Mouse (Mus musculus) kidney, adult 8-10 months (tissue): ENCODE measurements around the gene Mchr1.
"Not testable (repeated sequence)": the region's sequence is repeated elsewhere in the genome, so short reads cannot be mapped to it uniquely, and the experiment has no call there.

Source experiments
- DNase-seq, 2 experiments: peaks; one replicate each; pipeline ENCODE4 v3.0.0; 2022

The Mchr1 gene

DNA sequence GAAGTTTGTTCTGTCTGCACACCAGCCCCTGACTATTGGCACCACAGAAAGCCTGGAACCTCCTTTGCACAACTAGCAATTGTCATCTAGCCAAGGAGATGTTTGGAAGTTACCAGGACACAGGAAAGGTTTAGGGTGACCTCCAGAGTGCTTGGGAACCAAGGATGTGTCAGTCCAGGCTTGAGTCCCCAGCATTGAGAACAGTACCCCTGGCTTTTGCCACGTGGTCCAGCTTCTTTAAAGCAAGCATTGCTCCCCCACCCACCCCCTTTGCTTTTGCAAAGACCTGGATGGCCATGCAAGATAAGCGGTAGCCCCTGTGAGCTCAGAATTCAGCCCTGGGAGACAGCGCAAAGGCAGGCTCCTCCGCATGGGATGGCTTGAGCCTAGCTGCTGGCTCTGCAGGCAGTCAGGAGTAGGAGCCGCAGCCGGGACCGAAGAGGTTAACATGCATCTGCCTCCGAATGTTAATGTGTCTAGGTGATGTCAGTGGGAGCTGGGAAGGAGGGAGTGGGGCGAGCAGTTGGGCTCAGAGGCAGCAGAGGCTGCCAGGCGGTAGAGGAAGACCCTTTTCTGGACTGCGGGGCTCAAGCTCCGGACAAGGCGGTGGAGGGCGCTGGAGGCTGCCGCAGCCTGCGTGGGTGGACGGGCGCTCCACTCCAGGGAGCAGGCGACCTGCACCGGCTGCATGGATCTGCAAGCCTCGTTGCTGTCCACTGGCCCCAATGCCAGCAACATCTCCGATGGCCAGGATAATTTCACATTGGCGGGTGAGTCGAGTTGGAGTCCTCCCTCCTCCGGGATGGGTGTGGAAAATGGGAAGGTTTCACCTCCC is at the start of gene Mchr1:
Mchr1 (plus strand) TSS at position 414 of the 835 bp plus-strand sequence.
- DNase-seq, result peak in 1 of 2 experiments; percentile 43

DNA sequence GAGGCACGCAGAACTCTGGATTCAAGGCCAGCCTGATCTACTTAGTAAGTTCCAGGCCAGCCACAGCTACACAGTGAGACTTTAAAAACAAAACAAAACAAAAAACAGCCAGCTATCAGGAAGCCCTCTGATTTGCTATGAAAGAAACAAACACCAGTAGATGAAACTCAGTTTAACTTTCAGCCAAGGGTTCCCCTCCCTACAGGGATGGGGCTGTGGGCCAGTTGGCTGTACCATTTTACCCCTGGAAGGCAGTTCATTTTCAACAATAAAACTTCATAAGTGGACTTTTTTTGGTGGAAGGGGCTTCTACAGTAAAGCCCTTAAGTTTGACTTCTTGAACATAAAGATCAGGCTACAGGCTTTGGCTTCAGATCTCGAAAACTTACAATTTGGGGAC is 46.2 kb upstream of the Mchr1 start:
- DNase-seq, result no peak

DNA sequence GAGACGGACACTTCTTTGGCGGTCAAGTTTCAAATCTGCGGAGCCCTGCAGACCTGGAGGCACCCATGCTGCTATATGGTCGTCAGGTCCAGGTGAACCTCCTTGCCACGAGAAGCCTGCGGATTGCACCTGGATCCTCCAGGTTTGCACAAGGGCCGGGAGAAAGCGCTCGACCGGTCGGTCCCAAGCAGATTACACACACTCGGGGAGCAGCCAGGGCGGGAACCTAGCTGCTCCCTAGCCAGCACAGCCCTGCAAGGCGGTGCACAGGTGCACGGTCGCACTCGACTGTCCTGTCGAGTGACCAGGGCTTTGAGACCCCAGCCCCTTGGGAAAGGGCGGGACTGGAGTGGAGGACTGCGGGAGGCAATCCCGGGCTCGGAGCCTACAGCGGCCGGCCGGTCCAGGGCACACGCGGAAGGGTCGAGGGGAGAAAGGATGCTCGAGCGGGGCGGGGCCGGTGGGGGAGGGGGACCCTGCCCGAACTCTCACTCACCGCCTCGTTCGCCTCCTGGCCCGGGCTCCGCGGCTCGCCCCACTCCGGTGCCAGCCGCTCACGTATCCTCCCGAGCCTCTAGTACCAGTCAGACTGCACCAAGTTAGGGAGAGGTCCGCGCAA is 45.2 kb upstream of the Mchr1 start:
- peak in 1 of 2 experiments; percentile 24 for DNase-seq

DNA sequence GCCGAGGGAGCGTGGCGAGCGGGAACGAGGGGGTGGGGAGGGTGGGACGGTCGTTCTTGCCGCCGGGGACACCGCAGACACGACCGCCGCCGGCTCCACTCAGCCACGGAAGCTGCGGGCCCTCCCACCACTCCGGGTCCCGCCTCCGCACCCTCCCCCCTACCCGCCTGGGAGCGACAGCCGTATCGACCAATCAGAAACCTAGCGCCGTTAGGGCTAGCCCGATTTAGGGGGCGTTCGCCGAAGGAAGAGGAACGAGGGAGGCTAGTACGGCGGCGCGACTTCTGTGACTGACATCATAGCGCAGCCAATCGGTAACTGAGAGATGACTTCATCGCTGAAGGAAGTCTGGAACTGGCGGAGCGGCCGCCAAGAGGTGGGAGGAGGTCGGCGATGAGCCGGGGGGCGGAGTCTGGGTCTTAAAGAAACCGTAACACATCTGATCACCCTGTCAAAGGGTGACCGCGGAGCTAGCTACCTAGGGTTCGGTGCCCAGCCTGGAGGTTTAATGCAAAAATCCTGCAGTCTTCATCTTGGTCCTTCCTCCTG is 44.6 kb upstream of the Mchr1 start, which contains the start of gene Mrtfa:
Mrtfa (minus strand) TSS at position 128 of the 549 bp plus-strand sequence.
- DNase-seq, result peak; percentile 100

DNA sequence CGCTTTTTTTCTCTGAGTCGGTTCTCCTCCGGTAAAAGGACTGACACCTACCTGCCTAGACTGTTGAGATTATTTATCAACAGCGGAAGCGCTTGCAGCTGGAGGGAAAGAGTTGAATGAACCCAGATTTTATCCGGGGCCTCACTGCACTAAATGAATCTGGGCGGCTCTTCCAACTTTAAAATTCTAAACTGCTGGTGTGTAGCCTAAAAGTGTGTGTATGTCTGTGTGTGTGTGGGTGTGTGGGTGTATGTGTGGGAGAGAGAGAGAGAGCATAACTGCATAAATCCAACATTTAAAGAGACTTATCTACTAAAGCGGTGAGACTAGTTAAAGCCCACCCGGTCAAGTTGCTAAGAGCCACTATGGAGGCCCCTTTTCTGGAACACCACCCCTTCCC is 44.0 kb upstream of the Mchr1 start:
- no peak for DNase-seq

DNA sequence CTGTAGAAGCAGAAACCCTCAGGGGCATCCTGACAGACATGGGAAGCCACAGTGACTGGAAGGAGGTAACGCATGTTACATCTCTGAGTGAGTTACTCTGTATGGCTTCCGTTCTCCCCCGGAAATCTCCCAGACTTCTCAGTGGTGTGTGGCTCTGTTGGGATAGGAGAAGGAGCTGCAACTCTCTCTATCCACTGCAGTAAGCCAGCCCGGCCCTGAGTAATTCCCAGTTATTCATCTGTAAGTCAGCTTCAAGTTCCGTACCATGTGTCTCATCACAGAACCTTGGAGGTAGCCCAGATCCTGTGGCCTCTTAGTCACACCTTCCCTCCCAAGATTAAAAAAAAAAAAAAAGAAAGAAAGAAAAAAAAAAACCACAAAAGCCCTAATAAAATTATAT is 43.0 kb upstream of the Mchr1 start:
- no peak for DNase-seq

DNA sequence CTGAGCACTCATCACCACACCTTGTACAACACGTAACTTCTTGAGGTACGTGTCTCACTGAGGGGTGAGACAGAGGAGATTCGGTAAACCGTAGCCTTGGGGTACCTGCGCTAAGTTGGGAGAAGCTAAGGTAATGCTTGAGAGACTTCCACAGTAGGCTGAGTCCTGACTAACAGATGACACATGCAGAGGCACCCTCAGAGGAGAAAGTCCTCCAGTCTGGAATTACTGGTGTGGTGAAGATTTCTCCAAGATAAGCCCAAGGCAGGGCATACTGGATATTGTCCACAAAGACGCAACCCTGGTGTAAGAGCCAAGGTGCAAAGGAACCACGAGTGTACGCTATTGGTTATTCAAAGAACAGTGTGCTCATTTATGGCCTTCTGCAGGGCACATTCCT is 42.4 kb upstream of the Mchr1 start:
- DNase-seq, result no peak

DNA sequence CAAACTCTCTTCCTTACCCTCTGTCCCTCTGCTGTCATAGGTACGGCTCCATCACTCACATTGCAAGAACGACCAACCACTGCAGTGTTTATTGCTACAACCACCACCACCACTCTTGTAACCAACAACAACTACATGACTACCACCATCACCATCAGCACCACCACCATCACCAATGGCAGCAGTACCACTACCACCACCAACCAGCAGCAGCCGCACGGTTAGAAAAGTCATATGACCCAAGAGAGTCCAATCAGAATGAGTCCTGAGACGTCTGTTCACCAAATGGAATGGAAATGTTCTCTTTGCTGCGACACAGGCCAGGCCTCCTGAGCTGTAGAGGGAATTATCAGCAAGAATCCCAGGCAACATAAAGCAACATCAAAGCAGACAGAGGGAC is 40.5 kb upstream of the Mchr1 start:
- DNase-seq, result no peak

DNA sequence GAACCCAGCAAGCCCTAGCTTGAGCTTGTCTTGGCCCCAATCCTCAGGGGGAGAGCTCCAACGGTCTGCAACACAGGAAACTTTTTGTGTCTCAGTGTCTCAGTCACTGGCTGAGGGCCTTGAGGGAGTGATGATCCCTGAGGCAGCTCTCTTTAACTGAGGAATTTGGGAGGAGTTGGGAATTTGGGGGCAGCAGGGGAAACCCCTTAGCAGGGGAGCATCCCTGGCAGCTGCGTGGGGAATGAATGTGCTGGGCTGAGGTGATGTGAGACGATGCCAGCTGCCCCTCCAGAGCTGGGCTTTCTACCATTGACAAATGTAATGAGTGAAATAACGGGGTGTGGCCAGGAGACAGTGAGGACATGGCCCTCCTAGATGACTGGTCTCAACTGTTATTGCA is 39.9 kb upstream of the Mchr1 start:
- no peak for DNase-seq

DNA sequence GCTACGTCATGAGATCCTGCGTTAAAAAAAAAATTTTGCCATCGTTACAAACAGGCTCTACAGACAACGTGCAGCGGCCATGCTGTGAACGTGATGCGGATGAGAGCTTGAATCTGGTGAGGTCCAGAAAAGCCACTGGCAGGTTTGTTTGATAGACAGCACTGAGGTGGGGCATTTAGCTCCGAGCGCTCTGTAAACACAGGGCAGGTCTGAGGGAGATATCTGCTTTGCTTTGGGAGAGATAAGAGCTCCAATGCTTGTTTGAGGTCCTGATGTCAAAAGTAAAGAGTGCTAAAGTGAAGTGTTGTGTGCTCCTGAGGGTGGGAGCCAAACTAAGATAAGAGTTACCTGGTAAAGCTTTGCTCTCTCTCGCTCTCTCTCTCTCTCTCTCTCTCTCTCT is 38.1 kb upstream of the Mchr1 start:
- no peak for DNase-seq

DNA sequence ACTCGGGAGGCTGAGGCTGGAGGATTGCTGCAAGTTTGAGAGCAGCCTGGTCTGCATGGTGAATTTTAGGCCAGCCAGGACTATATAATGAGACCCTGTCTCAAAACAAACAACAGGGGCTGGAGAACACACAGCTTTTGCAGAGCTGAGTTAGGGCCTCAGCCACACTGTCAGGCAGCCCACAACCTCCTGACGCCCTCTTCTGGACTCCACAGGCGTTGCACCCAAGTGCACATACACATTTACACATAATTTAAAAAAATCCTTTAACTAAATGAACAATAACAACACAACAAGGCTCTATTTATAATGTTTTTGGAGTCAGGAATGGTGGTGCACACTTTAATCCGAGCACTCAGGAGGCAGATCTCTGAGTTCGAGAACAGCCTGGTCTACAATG is 36.9 kb upstream of the Mchr1 start:
- DNase-seq, result no peak

DNA sequence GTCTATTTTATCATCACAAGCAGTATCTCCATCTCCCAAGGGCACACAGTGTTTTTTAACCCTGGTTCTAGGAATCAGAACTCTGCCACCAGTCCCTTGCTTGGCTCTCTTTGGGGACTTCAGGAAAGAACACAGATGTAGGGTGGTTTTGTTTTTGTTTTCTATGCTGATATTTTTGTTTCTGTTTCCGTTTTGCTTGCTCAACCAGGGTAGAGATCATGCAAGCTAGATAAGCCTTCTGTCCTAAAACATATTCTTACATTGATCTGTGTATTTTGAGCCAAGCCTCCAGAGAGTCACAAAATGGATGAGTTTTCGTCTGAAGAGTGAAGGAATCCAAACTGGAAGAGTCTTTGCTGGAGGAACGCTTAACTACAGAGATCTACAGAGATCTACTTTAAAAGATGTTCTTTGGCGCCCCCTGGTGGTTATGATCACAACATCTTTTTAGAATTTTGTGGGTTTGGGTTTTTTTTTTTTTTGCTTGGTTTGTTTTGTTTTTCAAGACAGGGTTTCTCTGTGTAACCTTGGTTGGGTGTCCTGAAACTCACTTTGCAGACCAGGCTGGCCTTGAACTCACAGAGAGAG is 35.8 kb upstream of the Mchr1 start:
- peak; percentile 37 to 70 for DNase-seq

DNA sequence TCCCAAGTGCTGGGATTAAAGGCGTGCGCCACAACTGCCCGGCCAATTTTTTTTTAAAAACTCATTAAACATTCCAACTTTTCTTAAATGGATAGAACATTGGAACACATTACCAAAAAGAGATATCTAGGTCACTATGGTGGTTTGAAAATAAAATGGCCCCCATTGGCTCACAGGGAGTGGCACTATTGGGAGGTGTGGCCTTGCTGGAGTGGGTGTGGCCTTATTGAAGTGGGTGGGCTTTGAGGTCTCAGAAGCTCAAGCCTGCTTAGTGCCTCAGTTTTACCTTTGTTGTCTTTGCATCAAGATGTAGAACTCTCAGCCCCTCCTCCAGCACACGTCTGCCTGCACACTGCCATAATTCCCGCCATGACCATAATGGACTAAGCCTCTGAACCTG is 32.8 kb upstream of the Mchr1 start:
- DNase-seq, result no peak

DNA sequence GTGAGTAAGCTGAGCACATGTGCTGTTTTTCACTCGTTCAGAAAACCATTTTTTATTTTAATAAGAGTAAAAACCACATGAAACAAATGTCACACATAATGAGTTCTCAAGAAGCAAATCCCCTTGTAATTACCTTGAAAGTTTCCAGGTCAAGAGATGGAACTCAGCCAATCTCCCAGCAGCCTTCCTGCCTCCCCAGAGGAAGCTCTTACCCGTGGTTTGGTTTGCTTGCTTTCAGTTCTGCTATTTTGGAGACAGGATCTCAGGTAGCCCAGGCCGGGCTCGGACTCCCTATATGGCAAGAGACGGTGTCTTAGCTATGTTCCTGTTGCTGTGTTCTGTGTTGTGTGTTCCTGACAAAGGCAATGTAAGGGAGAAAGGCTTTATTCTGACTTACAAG is 24.8 kb upstream of the Mchr1 start:
- DNase-seq, result no peak

DNA sequence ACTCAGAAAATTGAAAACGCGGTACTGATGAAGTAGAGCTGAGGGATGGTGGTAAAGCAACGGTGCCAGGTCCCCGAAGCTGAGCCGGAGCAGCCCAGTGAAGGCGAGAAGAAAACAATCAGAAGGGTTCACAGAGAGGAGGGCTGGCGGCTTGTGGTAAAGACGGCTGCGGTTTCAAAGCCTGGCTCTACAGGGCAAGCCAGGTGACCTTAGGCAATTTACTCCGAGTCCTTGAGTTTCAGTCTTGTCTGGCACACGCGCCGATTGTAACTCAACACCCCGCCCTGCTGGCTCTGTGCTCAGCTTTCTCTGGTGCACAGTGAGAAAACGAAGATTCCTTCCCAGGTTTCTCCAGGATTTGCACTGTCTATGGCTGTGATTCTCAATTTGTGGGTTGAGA is 22.3 kb upstream of the Mchr1 start:
- DNase-seq, result peak in 1 of 2 experiments; percentile 25

DNA sequence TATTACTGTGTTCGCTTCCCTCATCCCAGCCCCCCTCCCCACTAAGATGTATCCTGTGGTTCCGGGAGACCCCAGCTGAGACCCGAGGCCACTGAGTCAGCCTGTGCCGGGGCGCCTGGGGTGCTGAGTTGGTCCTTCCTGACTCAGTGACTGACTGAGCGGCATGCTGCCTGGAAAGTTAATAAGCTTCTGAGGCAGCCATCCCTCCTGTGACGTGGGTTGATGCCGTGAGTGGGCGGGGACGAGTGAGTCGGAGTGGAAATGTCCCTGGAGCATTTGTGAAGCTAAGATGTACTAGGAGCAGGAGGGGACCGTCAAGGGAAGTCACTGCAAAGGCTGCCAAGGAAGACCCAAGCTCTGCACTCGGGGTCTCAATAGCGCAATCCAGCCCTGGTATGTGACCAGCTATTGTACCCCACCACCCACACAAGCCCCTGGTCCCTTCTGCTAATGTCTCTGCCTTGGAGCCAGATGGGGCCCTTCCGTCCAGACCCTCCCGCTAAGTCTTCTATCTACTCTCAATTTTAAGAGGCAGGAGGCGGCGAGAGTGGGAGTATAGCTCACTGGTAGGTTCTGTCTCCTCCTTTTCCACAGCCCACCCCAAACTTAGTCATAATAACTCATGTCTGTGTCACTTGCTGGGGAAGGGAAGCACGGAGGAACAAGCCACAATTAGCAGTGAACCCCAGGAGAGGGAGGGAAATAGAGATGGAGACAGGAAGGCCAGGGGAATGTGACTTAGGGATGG is 18.2 kb upstream of the Mchr1 start:
- DNase-seq, result no peak

DNA sequence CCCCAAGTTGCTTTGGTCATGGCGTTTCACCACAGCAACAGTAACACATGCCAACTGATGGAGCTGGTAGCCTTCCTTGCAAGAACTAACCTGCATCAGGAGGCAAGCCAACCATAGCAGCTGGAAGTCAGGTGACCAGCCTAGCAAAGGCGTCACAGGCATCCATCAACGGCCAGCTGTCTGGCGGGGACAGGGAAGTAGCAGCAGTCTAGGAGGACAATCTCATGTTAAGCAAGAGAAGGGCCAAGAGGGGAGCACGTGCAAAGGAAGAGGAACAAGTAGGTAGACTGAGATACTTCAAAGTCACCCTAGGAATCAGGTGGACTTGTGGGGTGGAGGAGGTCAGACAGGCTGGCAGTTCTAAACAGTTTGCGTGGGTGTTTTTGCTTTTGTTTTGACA is 16.2 kb upstream of the Mchr1 start:
- no peak for DNase-seq

DNA sequence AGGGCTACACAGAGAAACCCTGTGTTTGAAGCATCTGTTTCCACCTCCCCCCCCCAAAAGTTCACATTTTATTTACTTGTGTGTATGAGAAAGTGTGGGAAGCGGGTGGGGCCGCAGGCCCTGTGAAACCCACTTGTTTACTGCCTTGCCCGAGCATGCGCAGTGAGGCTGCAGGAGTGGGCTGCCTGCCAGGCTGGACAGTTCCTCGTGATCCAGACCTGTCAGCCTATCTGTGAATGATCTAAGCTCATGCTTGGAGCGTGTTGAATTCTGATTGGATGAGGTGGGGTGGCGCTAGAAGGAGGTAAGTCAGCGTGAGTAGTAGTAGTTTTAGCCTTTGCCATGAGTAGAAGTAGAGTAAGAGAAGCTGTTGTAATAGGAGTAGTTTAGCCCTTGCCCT is 15.2 kb upstream of the Mchr1 start:
- DNase-seq, result not testable (repeated sequence)

DNA sequence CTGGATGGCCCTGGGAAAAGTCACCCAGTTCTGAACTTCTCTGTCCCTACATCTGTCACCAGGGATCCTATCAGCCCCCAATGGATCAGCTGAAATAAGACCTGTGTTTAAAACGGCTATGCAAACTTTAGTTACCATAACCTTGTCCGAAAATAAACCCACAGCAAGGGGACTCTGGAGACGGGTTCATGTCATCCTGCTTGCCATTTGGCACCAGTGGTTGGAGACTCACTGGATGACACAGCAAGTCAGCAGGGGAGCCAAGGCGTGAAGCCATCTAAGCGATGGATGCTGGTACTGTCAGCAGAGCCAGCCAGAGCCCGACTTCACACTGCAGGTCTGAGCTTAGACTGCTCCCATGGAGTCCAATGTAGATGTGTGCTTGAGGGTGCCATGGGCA is 13.9 kb upstream of the Mchr1 start:
- no peak for DNase-seq

DNA sequence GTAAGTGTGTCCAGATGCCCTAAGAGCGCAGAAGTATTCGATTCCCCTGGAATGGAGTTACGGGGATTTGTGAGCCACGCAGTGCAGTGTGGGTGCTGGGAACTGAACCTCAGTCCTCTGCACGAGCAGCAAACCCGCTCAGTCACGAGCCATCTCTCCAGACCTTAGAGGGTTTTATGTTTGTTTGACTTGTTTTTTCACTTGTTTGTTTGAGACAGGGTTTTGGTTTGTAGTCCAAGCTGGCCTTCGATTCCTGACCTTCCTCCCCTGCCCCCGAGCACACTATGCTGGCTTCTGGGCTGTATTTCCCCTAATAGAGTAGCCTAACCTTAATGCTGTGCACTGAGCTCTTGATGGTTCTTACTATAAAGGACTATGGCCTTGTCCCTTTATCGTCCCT is 10.3 kb upstream of the Mchr1 start:
- no peak for DNase-seq

DNA sequence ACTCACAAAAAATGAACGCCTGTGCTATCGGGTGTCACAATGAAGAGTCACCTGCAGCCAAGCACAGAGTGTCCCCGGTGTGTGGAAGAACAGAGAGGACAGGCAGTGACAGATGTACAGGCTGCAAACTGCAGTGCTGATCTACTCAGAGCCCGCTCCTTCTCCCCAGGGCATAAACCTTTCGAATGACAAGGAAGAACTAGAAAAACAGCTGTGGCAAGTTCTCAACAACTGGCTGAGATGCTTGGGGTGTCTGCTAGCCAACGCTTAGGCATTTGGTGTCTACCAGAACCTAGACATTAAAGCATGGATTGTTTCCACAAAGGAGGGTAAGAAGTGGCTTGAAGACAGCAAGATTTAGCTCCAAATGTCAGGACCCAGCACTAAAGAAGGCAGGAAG is 9.6 kb upstream of the Mchr1 start:
- no peak for DNase-seq

DNA sequence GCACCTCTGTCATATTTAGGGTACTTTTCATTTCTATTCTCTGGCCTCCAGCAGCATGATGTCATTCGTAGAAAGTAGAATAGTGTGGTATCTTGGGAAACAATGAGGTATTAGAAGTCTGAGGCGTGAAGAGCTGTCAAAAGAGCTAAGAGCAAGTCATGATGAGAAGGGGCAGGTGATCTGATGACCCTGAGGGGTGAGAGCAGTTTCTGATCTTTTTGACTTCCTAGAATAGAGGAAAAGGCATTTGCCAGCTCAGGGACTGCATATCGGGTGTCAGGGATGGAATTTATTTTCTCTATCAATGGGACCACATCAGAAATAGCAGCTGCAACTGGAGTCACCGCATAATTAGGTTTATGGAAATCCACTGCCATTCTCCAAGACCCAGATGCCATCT is 8.5 kb upstream of the Mchr1 start:
- no peak for DNase-seq

DNA sequence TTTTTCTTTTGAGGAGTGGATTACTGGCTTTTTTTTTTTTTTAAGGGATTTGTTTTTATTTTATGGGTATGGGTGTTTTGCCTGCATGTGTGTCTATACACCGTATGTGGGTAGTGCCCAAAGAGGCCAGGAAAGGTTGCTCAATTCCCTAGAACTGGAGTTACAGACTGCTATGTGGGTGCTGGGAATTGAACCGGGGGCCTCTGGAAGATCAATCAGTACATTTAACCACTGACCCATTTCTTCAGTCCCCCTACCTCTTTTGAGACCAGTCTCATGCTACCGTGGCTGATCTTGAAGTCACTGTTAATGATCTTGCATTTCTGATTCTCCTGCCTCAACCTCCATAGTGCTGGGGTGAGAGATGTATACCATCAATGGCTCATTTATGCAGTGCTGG is 8.0 kb upstream of the Mchr1 start:
- no peak for DNase-seq
